Mouse (Mus musculus): ENCODE measurements around the gene Cypt12.

Cypt12 gene

GRCm38 (mm10) chr3:17948299-17948698 is at the start of gene Cypt12:
TSS of gene Cypt12 (plus strand) at chr3:17948410.
- no peak for DNase-seq (ENCODE audit: low spot score)

- no peak for DNase-seq (ENCODE audit: low spot score)
Observed at GRCm38 (mm10) chr3:17913796-17914195, 34.4 kb upstream of the Cypt12 start.

GRCm38 (mm10) chr3:17940206-17940605 is 8.0 kb upstream of the Cypt12 start:
- no peak for DNase-seq (ENCODE audit: low spot score)

All from ovary, adult 18-20 months (tissue).